Mouse (Mus musculus) neutrophil, adult 5-6 weeks (primary cell): Measurements from ENCODE around the gene Zdhhc13. TPM values are rescaled to one million over a fixed set of nuclear protein-coding genes. Genes with fewer than 3 reads are reported as not detected.

Experiments
- ATAC-seq: fragments of 151-379, 151-347 bp; 2 replicates; pipeline ENCODE4 v1.8.0; 2017; ENCODE audit warnings: mild to moderate bottlenecking, moderate TSS enrichment; ENCODE audit not compliant: insufficient number of reproducible peaks, poor library complexity, low FRiP score, severe bottlenecking; ENCODE audit errors: extremely low read depth
- total RNA-seq: library from RNA; stranded (forward); fragments of 200-1000 nt; gene quantifications from 2 replicates; pipeline ENCODE4 v1.2.3, GENCODE M21; 2017

Gene Zdhhc13
- 24.6 and 25.9 TPM in 2 replicates for total RNA-seq

GRCm38 (mm10) chr7:48788851-48789572 is at the start of gene Zdhhc13:
Gene Zdhhc13 (plus strand): TSS chr7:48789003.
- peak; percentile 97 for ATAC-seq

GRCm38 (mm10) chr7:48749298-48750163 is 39.3 kb upstream of the Zdhhc13 start:
- ATAC-seq, result peak; percentile 85

- ATAC-seq, result peak; percentile 52; the same call in 1 of the 2 replicates
Observed at GRCm38 (mm10) chr7:48750164-48750809, 38.5 kb upstream of the Zdhhc13 start.

- no peak for ATAC-seq
Observed at GRCm38 (mm10) chr7:48751222-48751621, 37.6 kb upstream of the Zdhhc13 start.

- no peak for ATAC-seq
Observed at GRCm38 (mm10) chr7:48754415-48754974, 34.3 kb upstream of the Zdhhc13 start.

- ATAC-seq, result no peak
Observed at GRCm38 (mm10) chr7:48755825-48756224, 33.0 kb upstream of the Zdhhc13 start.

GRCm38 (mm10) chr7:48756306-48756931 is 32.4 kb upstream of the Zdhhc13 start:
- no peak for ATAC-seq

- ATAC-seq, result no peak
Observed at GRCm38 (mm10) chr7:48758083-48758482, 30.7 kb upstream of the Zdhhc13 start.

GRCm38 (mm10) chr7:48760789-48761188 is 28.0 kb upstream of the Zdhhc13 start:
- no peak for ATAC-seq

- no peak for ATAC-seq
Observed at GRCm38 (mm10) chr7:48762289-48762688, 26.5 kb upstream of the Zdhhc13 start.

- no peak for ATAC-seq
Observed at GRCm38 (mm10) chr7:48762721-48763120, 26.1 kb upstream of the Zdhhc13 start.

- ATAC-seq, result no peak
Observed at GRCm38 (mm10) chr7:48765959-48766358, 22.8 kb upstream of the Zdhhc13 start.

- no peak for ATAC-seq
Observed at GRCm38 (mm10) chr7:48769721-48770120, 19.1 kb upstream of the Zdhhc13 start.

- ATAC-seq, result no peak
Observed at GRCm38 (mm10) chr7:48772060-48772734, 16.6 kb upstream of the Zdhhc13 start.

- no peak for ATAC-seq
Observed at GRCm38 (mm10) chr7:48773333-48773732, 15.5 kb upstream of the Zdhhc13 start.

GRCm38 (mm10) chr7:48774633-48775032 is 14.2 kb upstream of the Zdhhc13 start:
- ATAC-seq, result no peak

- ATAC-seq, result no peak
Observed at GRCm38 (mm10) chr7:48775436-48775835, 13.4 kb upstream of the Zdhhc13 start.

- no peak for ATAC-seq
Observed at GRCm38 (mm10) chr7:48777721-48778504, 10.9 kb upstream of the Zdhhc13 start.
